Mouse (Mus musculus): ENCODE measurements around the gene Slc3a2.

DNA sequence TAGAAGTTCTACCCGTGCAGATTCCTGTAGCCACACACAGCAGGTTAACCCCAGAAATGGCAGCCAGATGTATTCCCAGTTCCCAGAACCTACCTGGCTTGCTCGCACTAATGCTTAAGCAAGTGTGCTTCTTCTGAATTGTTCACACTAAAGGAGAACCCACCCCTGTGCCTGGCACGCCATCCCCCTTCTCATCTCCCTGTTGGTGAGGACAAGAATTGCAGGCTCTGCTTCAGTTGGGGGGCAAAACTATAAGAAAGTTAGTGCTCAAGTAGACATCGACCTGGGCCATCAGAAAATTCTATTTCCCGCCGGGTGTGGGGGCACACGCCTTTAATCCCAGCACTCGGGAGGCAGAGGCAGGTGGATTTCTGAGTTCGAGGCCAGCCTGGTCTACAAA, 23.5 kb downstream of the Slc3a2 start:
- TF ChIP-seq CTCF (IDR thresholded peaks at IDR 0.05; ENCODE audit: insufficient read depth, low read depth, low read length) (no peak), POLR2A (IDR thresholded peaks at IDR 0.05; ENCODE audit: insufficient read depth, low read depth, low read length) (no peak)

All from olfactory bulb, adult 2 months (tissue).